Mouse (Mus musculus) cortical plate, adult 2 months (tissue): ENCODE results near the gene Fam114a2. TPM values are rescaled to one million over a fixed set of nuclear protein-coding genes. Genes with fewer than 3 reads are reported as not detected.

ENCODE experiments used
- H3K27ac ChIP-seq: fragments of 200-500 bp; 2 replicates; pipeline ENCODE4 v1.5.1; 2012; ENCODE audit warnings: low read length, control low read depth, inconsistent platforms; ENCODE audit not compliant: insufficient read depth
- H3K4me1 ChIP-seq: fragments of 200-500 bp; 2 replicates; pipeline ENCODE4 v1.6.1; 2011; ENCODE audit warnings: low read length; ENCODE audit not compliant: control insufficient read depth, insufficient read depth
- H3K4me3 ChIP-seq: fragments of 200-500 bp; 2 replicates; pipeline ENCODE4 v1.5.1; 2011; ENCODE audit warnings: mild to moderate bottlenecking, low read length, control low read depth; ENCODE audit not compliant: insufficient read depth
- CTCF ChIP-seq: fragments of 200-500 bp; IDR thresholded peaks from 2 replicates; pipeline ENCODE4 v1.5.1; 2011; ENCODE audit warnings: mild to moderate bottlenecking, control low read depth, low read length; ENCODE audit not compliant: insufficient read depth; ENCODE audit errors: extremely low read depth
- POLR2A ChIP-seq: fragments of 200-500 bp; IDR thresholded peaks from 2 replicates; pipeline ENCODE4 v1.6.1; 2011; ENCODE audit warnings: mild to moderate bottlenecking, low read length, control low read depth; ENCODE audit not compliant: insufficient read depth; ENCODE audit errors: extremely low read depth
- polyA plus RNA-seq: library from polyadenylated mRNA; depleted of rRNA; stranded (reverse); fragments of >200 nt; gene quantifications from 2 replicates; pipeline ENCODE4 v1.2.3, GENCODE M21; 2012

The Fam114a2 gene
- polyA plus RNA-seq, 1 experiment, result 37.6 TPM

DNA sequence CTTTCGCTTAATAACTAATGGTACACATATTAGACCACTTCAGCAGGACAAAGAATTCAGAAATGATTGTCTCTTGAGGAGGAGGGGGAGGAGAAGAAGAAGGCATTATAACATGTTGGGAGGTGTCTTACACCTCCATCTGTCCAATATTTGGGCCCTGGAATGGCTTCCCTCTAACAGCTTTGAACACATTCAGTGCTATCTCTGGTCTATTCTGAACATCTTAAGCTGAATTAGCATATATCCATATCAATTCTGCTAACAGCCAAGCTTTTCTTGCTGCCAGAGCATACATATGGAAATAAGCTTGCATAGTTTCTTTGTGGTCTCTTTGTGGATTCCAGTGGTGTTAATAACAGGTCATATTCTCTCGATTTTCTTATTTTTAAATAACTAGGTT, 22.3 kb upstream of the Fam114a2 start:
- no peak for TF ChIP-seq CTCF
- TF ChIP-seq POLR2A, result no peak
- Histone ChIP-seq H3K4me1 (no peaks in the 10 kb centered on the region), H3K4me3 (no peak overlapping the region), H3K27ac (no peak overlapping the region)

DNA sequence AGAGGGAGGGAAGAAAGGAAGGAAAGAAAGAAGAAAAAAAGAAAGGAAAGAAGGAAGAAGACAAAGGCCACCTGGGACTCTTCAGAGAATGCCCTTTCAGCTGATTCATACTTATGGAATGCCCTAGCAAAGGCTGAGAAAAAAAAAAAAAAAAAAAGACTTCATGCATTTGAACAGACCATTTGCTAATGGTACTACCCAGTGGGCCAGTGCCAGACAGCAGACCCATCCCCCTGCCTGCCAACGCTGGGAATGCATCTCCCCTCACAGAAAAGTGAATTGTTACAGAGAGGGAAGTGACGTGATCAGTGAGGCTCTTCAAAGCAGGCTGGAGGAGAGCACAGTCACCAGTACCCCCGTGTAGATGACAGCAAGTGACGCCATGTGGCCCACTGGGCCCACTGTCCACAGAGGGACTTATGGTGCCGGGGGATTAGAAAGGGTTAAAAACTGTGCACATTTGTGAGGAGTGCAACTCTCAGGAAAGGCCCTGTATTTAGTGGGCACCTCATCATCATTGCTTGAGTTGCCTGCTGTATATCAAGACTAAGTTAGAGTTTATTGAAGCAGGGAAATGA, 21.5 kb upstream of the Fam114a2 start:
- Histone ChIP-seq H3K4me3 (no peak overlapping the region), H3K27ac (no peak overlapping the region), H3K4me1 (no peaks in the 10 kb centered on the region)
- no peak for TF ChIP-seq CTCF
- TF ChIP-seq POLR2A, result no peak

DNA sequence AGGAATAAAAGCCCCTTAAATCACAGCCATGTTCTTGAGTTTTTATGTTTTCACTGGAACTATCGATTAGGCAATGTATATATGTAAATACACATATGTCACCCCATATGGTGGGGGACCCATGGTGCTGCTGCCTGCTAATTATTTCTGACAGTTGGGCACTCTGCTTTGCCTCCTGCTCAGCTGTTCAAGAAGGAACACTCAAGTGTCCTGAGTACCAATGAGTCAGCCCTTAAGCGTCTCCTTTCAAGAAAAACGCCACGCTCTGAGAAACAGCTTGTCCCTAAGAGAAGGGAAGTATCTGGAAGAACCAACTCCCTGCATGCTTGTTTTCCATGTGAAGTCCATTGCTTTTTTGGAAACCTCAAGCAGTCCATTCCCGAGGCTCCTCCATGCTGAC, 17.5 kb upstream of the Fam114a2 start:
- no peak overlapping the region for H3K4me3 ChIP-seq
- H3K4me1 ChIP-seq, result peaks cover 6% of the 10 kb centered on the region; the same call in 1 of the 2 replicates
- TF ChIP-seq POLR2A, result no peak
- TF ChIP-seq CTCF, result no peak
- no peak overlapping the region for H3K27ac ChIP-seq

DNA sequence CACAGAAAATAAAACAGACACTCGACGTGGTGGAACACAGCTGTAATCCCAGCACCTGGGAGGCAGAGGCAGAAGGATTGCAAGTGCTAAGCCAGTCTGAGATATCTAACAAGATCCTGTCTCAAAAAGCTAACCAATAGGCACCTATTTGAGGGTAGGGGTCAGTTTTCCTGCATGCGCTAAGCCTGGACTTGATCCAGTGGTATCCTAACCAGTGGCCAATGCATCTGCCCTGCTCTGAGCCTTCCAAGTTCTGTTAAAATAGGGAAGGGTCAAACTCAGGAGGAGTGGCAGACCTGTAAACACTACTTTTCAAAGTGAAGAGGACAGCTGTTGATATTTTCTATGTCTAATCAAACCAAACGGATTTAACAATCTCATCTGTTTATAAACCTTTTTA, 13.9 kb upstream of the Fam114a2 start:
- H3K27ac ChIP-seq, result no peak overlapping the region

DNA sequence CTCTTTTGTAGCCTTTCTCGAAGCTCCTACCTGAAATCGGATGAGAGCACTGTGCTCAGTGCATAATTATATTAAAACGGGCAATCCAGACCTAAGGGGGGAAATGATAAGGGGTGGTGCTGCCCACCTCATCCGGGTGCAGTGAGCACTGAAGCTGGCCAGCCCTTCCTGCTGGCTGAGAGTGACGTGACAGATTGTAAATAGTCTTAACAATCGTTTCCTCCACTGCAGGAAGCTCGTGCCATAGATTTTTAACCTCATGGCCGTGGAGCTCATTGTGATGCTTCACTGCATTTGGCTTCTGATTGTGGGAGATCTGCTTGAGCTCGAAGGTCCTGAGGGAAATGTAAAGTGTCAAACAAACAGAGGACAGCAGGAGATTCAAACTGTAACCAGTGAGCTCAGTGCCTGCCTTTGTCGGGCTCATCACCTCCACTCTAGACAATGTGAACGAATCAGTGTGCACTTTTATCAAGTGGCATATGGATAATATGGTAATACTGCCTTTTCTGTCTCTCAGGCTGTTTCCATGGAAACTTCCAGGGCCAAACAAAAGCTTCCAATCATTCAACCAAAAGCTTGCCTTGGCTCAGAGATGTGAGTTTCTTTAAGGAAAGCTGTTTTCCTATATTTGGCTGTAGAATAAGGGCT, 13.0 kb upstream of the Fam114a2 start:
- no peak overlapping the region for H3K4me3 ChIP-seq
- H3K4me1 ChIP-seq, result peaks cover 6% of the 10 kb centered on the region; the same call in 1 of the 2 replicates
- TF ChIP-seq CTCF (no peak), POLR2A (no peak)
- H3K27ac ChIP-seq, result no peak overlapping the region

More for the DNA sequence above, 13.9 kb upstream of the Fam114a2 start:
- Histone ChIP-seq H3K4me3 (no peak overlapping the region), H3K4me1 (peaks cover 6% of the 10 kb centered on the region; the same call in 1 of the 2 replicates)
- no peak for TF ChIP-seq CTCF
- no peak for TF ChIP-seq POLR2A

DNA sequence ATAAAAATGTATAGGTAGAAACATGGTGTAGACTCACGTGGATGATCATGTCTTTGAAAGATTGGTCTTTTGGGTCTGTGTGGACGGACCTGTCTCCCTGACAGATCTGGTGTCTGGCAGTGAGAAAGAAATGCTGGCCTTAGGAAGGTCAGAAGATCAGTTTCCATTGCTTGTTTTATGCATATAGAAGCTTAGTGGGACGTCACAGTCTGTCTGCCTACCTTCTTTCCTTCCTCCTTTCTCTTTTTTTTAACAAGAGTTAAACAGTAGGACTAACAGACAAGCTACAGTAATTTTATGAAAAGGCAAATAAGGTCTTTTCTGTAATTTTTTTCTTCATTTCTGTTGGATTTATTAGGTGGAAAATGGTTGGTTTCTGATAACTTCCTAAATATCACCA, 10.7 kb upstream of the Fam114a2 start:
- H3K27ac ChIP-seq, result no peak overlapping the region
- TF ChIP-seq POLR2A, result no peak
- H3K4me3 ChIP-seq, result no peak overlapping the region
- H3K4me1 ChIP-seq, result peaks cover 6% of the 10 kb centered on the region; the same call in 1 of the 2 replicates

DNA sequence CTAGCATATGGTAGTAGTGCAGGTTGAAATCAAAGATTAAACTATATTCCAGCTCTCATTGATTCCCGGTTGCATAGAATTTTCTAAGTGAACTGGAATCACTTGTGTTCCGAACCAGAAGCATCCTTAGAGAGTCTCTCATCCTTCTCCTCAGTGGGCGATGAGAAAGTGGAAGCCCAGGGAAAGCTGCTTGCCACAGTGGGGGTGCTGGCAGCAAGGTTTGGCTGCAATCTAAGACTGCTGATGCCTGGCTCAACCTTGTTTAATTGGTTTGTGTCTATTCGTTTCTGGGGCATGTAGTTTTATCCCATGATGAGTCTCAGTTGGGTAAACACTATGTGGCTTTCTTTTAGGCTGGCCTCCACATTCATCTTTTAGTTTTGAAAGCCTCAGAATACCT, 9.1 kb upstream of the Fam114a2 start:
- TF ChIP-seq POLR2A (no peak), CTCF (no peak)
- Histone ChIP-seq H3K4me3 (no peak overlapping the region), H3K4me1 (peaks cover 7% of the 10 kb centered on the region; the same call in 1 of the 2 replicates), H3K27ac (no peak overlapping the region)

DNA sequence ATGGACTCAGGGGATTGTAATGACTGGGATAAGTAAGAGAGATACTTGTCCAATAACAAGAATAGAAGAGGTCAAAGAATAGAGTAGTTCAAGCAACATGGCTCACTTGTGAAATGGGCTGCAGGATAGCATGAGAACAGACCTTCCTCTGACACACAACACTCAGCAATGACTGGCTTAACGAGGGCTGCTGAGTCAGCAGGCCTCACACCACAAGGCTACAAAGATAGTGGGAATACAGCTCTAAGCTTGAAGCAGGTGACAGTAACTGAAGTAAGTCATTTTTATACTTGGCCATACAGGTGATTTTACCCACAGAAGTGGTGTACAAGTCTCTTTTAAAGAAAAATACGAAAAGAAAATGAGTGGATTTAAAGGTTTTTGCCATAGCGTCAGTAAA, 7.5 kb upstream of the Fam114a2 start:
- no peak overlapping the region for H3K4me3 ChIP-seq
- H3K27ac ChIP-seq, result no peak overlapping the region
- H3K4me1 ChIP-seq, result peaks cover 2% of the 10 kb centered on the region; the same call in 1 of the 2 replicates
- no peak for TF ChIP-seq CTCF
- TF ChIP-seq POLR2A, result no peak

DNA sequence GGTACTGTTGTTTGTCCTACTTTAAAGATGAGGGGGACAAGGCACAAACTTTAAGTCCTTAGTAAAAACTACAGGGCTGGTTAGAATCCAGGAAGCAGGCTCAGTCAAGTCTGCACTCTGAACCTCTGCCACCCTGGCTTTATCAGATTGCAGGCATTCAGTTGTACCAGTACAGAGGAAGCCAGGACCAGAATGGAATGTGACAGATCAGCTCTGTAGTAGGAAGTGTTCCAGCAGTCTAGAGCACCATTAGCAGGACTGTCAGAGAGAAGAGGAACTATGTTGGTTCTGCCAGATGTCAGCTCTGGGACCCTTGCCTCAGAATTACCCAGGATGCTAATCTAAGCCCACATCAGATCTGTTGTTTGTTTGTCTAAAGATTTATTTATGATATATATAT, 6.2 kb upstream of the Fam114a2 start:
- TF ChIP-seq POLR2A, result no peak
- Histone ChIP-seq H3K4me1 (peaks cover 2% of the 10 kb centered on the region; the same call in 1 of the 2 replicates), H3K4me3 (no peak overlapping the region), H3K27ac (no peak overlapping the region)

DNA sequence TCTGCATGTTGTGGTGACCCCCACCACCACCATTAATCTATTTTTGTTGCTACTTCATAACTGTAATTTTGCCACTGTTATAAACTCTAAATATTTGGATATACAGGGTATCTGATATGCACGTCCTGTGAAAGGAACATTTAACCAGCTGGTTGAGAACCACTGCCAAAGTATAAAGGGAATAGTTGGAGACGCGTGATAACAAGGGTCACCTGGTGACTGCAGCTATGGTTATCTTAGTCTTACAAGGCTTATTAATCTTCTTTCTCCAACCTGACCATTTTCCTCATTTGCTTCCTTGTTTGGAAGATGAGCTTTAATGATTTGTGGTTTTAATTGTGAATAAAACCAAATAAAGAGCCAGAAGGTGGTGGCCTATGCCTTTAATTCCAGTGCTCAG, 5.0 kb upstream of the Fam114a2 start:
- no peak overlapping the region for H3K27ac ChIP-seq
- H3K4me1 ChIP-seq, result peaks cover 2% of the 10 kb centered on the region; the same call in 1 of the 2 replicates
- H3K4me3 ChIP-seq, result no peak overlapping the region
- TF ChIP-seq CTCF, result no peak
- TF ChIP-seq POLR2A, result no peak
